Mouse (Mus musculus) myocyte (in vitro differentiated cells): ENCODE measurements around the gene Tpt1.

Experiments used
- CEBPB ChIP-seq: IDR thresholded peaks from 2 replicates; pipeline ENCODE4 v1.6.1; 2011; ENCODE audit warnings: mild to moderate bottlenecking, moderate library complexity; ENCODE audit not compliant: poor library complexity, insufficient read depth, severe bottlenecking
- E2F4 ChIP-seq: IDR thresholded peaks from one replicate; pipeline ENCODE4 v1.6.1; 2011; ENCODE audit warnings: mild to moderate bottlenecking, control low read depth, moderate library complexity; ENCODE audit not compliant: insufficient read depth
- MAX ChIP-seq: IDR thresholded peaks from one replicate; pipeline ENCODE4 v1.6.1; 2011; ENCODE audit warnings: low read depth, mild to moderate bottlenecking, control low read depth
- MYOD1 ChIP-seq, 3 experiments: IDR thresholded peaks; one replicate each; pipeline ENCODE4 v1.6.1; 2011; ENCODE audit warnings: control low read depth in 2 of 3, low read depth in 2 of 3, mild to moderate bottlenecking in 2 of 3, moderate library complexity in 1 of 3; ENCODE audit not compliant: insufficient read length in 2 of 3, control insufficient read depth in 1 of 3
- MYOG ChIP-seq, 3 experiments: IDR thresholded peaks; one replicate each; pipeline ENCODE4 v1.6.1; 2011; ENCODE audit warnings: control low read depth in 2 of 3, low read depth in 2 of 3, mild to moderate bottlenecking in 2 of 3; ENCODE audit not compliant: insufficient read length in 2 of 3, control insufficient read depth in 1 of 3, insufficient read depth in 1 of 3
- POLR2A ChIP-seq: IDR thresholded peaks from one replicate; pipeline ENCODE4 v1.6.1; 2011; ENCODE audit warnings: low read depth, mild to moderate bottlenecking, control low read depth, moderate library complexity; ENCODE audit not compliant: insufficient read length
- POLR2AphosphoS2 ChIP-seq: IDR thresholded peaks from one replicate; pipeline ENCODE4 v1.6.1; 2011; ENCODE audit warnings: low read depth, control low read depth; ENCODE audit not compliant: insufficient read length
- REST ChIP-seq: IDR thresholded peaks from one replicate; pipeline ENCODE4 v1.6.1; 2011; ENCODE audit warnings: mild to moderate bottlenecking, control low read depth, moderate library complexity; ENCODE audit not compliant: insufficient read depth, insufficient read length
- USF1 ChIP-seq: IDR thresholded peaks from one replicate; pipeline ENCODE4 v1.6.1; 2011; ENCODE audit warnings: low read depth, mild to moderate bottlenecking, control low read depth, moderate library complexity

DNA sequence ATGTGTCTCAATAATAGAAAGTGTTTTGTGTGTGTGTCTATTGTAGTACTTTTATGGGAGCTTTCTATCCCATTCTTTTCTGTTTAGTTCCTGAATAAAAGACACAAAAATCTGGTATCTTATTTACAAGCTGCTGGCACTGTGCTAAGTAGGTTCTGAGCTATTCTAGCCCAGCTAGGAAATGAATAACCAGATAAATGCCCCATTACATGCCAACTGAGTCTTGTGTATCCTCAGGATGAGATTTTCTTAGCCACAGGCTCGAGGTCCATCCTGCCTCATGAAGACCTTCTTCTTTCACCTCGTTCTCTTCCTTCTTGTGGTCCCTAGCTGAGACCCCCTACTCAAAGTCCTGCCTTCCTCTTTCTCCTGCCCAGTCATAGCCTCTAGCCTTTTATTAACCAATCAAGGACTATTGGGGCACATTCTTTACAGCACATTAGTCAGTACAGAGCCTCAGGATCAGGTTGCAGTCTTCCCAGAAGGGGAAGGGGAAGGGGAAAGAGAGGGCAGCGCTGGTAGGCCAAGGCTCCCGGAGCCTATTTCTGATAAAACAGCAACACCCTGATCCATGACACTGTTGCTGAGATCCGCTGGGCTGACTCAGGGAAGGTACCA, 47.0 kb upstream of the Tpt1 start:
- no peak for TF ChIP-seq POLR2A
- no peak for TF ChIP-seq MAX
- no peak for TF ChIP-seq E2F4
- TF ChIP-seq MYOG (IDR thresholded peaks at IDR 0.05; ENCODE audit: control insufficient read depth in 1 of 3, insufficient read depth in 1 of 3, insufficient read length in 2 of 3, low read depth in 2 of 3) = no peak
- no peak for TF ChIP-seq USF1
- no peak for TF ChIP-seq MYOD1 (IDR thresholded peaks at IDR 0.05; ENCODE audit: control insufficient read depth in 1 of 3, insufficient read length in 2 of 3, low read depth in 2 of 3)
- no peak for TF ChIP-seq POLR2AphosphoS2
- no peak for TF ChIP-seq CEBPB
- TF ChIP-seq REST = no peak
